Mouse (Mus musculus) hindbrain, embryonic 12.5 days (tissue): ENCODE data around the gene Spdye4b. TPM values are rescaled to one million over a fixed set of nuclear protein-coding genes. Genes with fewer than 3 reads are reported as not detected.

Source experiments
- ATAC-seq: fragments of 200-750 bp; cut with Nextera tagmentation; 2 replicates; pipeline ENCODE4 v1.8.0; 2017; ENCODE audit warnings: moderate TSS enrichment; ENCODE audit not compliant: low FRiP score
- H3K27ac ChIP-seq: fragments of 300-500 bp; sonication (generic); 2 replicates; pipeline ENCODE4 v1.5.1; 2016; ENCODE audit warnings: mild to moderate bottlenecking
- H3K27me3 ChIP-seq: fragments of 300-500 bp; sonication (generic); 2 replicates; pipeline ENCODE4 v1.6.1; 2016; ENCODE audit warnings: mild to moderate bottlenecking
- H3K36me3 ChIP-seq: fragments of 300-500 bp; sonication (generic); 2 replicates; pipeline ENCODE4 v1.6.1; 2016; ENCODE audit warnings: mild to moderate bottlenecking
- H3K4me1 ChIP-seq: fragments of 300-500 bp; sonication (generic); 2 replicates; pipeline ENCODE4 v1.6.1; 2016
- H3K4me2 ChIP-seq: fragments of 300-500 bp; sonication (generic); replicated peaks from 2 replicates; pipeline ENCODE4 v1.6.1; 2016; ENCODE audit warnings: mild to moderate bottlenecking
- H3K4me3 ChIP-seq: fragments of 300-500 bp; sonication (generic); 2 replicates; pipeline ENCODE4 v1.5.1; 2016; ENCODE audit warnings: mild to moderate bottlenecking
- H3K9ac ChIP-seq: fragments of 300-500 bp; sonication (generic); 2 replicates; pipeline ENCODE4 v1.6.1; 2016; ENCODE audit warnings: mild to moderate bottlenecking, moderate library complexity
- H3K9me3 ChIP-seq: fragments of 300-500 bp; sonication (generic); replicated peaks from 2 replicates; pipeline ENCODE4 v1.6.1; 2016; ENCODE audit warnings: mild to moderate bottlenecking
- WGBS: fragments of 180-500 bp; shearing (Covaris S2); methylation state at CpG from one replicate; pipeline ENCODE4 v1.1.7; 2016; 5-methylcytosine and 5-hydroxymethylcytosine counted together
- microRNA-seq: library from miRNA; unstranded; fragments of <30 nt; microRNA quantifications from one replicate; pipeline ENCODE4, GENCODE M21; 2017
- polyA plus RNA-seq: library from polyadenylated mRNA; unstranded; fragments of >200 nt; fragmentation: Nextera tagmentation; extraction: Ambion mirVana; gene quantifications from 2 replicates; pipeline ENCODE4 v1.2.1, GENCODE M21; 2016

Gene Spdye4b
- polyA plus RNA-seq, 1 experiment from 2014 or later = not detected

DNA sequence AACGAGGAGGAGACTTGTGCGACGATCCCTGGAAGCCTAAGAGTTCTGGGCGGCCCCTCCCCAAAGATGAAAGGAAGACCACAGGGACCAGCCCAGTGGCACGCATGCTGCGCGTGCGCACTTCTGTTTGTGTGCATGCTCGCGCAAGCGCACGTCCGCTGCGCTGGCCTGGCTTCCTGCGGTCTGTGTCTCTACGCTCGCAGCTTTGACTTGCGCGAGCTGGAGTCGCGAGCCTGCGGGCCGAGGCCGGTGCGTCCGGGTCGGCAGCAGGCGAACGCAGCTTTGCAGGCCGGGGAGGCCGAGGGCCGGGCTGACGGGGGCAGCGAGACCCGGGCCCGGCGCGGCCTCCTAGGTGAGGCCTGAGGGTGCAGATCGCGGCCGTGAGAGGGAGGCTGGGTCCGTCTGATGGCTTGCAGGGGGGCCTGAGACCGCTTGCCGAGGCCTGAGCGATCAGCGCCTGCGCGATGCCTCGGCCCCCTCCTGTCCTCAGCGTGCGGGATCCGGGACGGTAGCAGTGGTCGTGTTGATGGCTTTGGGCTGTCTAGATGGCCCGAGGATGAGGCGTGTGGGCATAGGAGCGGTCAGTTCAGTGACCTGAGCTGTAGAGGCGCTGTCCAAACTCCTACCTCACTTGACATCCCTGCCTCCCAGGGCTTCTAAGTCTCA is 54.3 kb downstream of the Spdye4b start, which contains the start of gene Zfp12:
Gene Zfp12 (plus strand): TSS at position 136 of the 666 bp plus-strand sequence.
- H3K9me3 ChIP-seq = no peaks in the 10 kb centered on the region
- under 1% methylated on average over 58 of the region's 58 CpGs for WGBS
- H3K27me3 ChIP-seq = 0 out of 2 replicates have a peak, but pooled peaks cover 3% of the 10 kb centered on the region
- ATAC-seq = peak; percentile 99
- H3K4me2 ChIP-seq = peak within 1 kb of the TSS; percentile 86
- peaks cover 24% of the 10 kb centered on the region for H3K36me3 ChIP-seq
- H3K4me3 ChIP-seq = peak within 1 kb of the TSS; percentile 89
- peak within 1 kb of the TSS; percentile 96 for H3K9ac ChIP-seq
- peaks cover 16% of the 10 kb centered on the region for H3K4me1 ChIP-seq
- peak within 1 kb of the TSS; percentile 98 for H3K27ac ChIP-seq

DNA sequence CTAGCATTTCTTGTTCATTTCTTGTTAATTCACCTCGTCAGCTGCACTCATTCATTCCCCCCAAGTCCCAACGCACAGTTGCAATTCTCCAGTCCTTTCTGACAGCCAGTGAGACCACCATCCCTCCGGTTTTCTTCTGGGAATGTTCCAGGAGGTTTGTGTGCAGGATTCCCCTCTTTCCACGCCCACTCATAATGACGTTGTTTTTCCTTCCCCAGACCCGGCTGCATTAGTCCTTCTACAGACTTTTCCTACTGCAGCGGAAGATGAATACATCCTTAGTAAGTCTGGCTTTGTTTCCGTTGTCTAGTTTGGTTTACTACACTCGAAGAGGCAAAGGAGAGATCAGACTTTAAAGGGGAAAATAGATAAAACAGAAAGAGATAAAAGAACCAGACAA is 55.2 kb downstream of the Spdye4b start:
- H3K9me3 ChIP-seq = no peaks in the 10 kb centered on the region
- peak overlapping the region; percentile 86 for H3K4me2 ChIP-seq
- H3K27me3 ChIP-seq = 0 out of 2 replicates have a peak, but pooled peaks cover 3% of the 10 kb centered on the region
- ATAC-seq = no peak
- H3K4me1 ChIP-seq = peaks cover 16% of the 10 kb centered on the region
- H3K4me3 ChIP-seq = peak overlapping the region; percentile 89
- H3K27ac ChIP-seq = no peak overlapping the region
- H3K9ac ChIP-seq = peak overlapping the region; percentile 96
- peaks cover 33% of the 10 kb centered on the region for H3K36me3 ChIP-seq
- WGBS = 54% methylated on average over 9 of the region's 9 CpGs

DNA sequence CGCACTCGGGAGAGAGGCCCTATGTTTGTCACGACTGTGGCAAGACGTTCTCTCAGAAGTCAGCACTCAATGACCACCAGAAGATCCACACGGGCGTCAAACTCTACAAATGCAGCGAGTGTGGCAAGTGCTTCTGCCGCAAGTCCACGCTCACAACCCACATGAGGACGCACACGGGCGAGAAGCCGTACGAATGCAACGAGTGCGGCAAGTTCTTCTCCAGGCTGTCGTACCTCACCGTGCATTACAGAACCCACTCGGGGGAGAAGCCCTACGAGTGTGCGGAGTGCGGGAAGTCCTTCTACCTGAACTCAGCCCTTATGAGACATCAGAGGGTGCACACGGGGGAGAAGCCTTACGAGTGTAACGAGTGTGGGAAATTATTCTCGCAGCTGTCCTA is 64.1 kb downstream of the Spdye4b start:
- Histone ChIP-seq H3K9me3 (no peaks in the 10 kb centered on the region), H3K36me3 (peaks cover 87% of the 10 kb centered on the region), H3K9ac (no peak overlapping the region), H3K4me3 (no peak overlapping the region), H3K27ac (no peak overlapping the region), H3K27me3 (no peaks in the 10 kb centered on the region), H3K4me1 (no peaks in the 10 kb centered on the region), H3K4me2 (no peak overlapping the region)
- ATAC-seq = no peak
- 97% methylated on average over 26 of the region's 26 CpGs for WGBS

DNA sequence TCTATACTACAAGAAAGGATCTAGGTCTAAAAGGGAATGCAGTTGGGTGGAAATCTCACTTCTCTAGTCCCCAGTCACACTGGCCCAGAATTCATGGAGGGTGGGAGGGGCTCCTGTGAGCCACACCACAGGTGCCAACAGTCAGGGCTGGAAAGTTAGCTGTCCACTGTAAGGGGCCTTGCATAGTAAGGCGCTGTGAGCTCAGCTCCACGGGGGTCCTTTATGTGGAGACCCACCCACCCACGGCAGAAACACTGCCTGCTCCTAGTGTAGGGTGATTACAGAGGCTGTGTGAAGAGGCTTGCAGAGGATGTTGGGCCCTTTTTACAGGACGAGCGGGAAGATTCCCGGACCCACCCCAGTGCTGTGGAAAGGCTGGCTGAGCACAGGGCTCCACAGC is 71.2 kb downstream of the Spdye4b start:
- WGBS = 54% methylated on average over 6 of the region's 6 CpGs
- peaks cover 66% of the 10 kb centered on the region for H3K36me3 ChIP-seq
- no peak overlapping the region for H3K4me3 ChIP-seq

DNA sequence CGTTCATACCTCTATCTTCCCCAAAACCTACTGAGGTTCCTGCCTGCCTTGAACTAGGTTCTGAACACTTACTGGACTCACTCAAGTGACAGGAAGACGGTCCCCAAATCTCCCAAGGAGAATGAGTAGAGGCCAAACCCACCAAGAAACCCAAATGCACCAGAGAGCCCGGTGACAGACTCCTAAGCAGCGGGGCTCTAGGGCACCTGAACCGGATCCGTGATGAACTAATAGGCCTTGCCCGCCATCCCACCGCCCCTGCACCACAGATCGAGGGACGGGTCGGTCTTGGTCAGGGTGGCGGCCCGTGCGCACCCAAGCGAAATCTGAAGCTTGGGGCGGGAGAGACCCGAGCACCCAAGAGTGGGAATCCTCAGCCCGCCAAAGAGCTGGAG is 72.0 kb downstream of the Spdye4b start:
- Histone ChIP-seq H3K36me3 (peaks cover 66% of the 10 kb centered on the region), H3K9ac (no peak overlapping the region), H3K4me1 (peaks cover 21% of the 10 kb centered on the region), H3K27me3 (peaks cover 71% of the 10 kb centered on the region), H3K9me3 (no peaks in the 10 kb centered on the region), H3K27ac (no peak overlapping the region), H3K4me2 (no peak overlapping the region; the same call in 1 of the 2 replicates), H3K4me3 (peak overlapping the region; percentile 34; the same call in 1 of the 2 replicates)
- no peak for ATAC-seq
- 18% methylated on average over 18 of the region's 18 CpGs for WGBS

More for the DNA sequence above, 71.2 kb downstream of the Spdye4b start:
- Histone ChIP-seq H3K9me3 (no peaks in the 10 kb centered on the region), H3K27me3 (peaks cover 63% of the 10 kb centered on the region), H3K4me1 (peaks cover 21% of the 10 kb centered on the region), H3K9ac (no peak overlapping the region), H3K4me2 (no peak overlapping the region), H3K27ac (no peak overlapping the region)
- no peak for ATAC-seq

DNA sequence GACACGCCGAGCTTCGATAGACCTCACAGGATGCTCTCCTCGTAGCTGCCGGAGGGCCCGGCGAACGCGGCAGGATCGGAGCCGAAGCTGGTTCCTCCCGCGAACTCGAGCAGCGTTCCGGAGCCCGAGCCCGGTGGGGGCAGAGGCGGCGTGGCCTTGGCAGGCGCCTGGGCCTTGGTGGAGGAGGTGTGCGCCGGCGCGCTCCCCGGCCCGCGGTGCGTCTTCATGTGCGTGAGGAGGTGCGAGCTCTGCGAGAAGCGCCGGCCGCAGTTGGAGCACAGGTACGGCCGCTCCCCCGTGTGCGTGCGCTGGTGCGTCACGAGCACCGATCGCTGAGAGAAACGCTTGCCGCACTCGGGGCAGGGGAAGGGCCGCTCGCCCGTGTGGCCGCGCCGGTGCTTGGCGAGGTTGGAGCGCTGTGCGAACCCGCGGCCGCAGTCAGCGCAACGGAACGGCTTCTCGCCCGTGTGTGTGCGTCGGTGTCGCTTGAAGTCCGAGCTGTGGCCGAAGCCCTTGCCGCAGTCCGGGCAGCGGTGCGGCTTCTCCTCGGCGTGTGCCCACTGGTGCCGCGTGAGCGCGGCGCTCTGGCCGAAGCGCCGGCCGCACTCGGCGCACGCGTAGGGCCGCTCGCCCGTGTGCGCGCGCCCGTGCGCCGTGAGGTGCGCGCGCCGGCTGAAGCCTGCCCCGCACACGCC is 72.5 kb downstream of the Spdye4b start:
- peaks cover 66% of the 10 kb centered on the region for H3K36me3 ChIP-seq
- 2% methylated on average over 103 of the region's 103 CpGs for WGBS
- no peaks in the 10 kb centered on the region for H3K9me3 ChIP-seq
- H3K4me2 ChIP-seq = peak overlapping the region; percentile 62
- no peak overlapping the region for H3K27ac ChIP-seq
- ATAC-seq = no peak
- H3K27me3 ChIP-seq = peaks cover 76% of the 10 kb centered on the region
- H3K4me1 ChIP-seq = peaks cover 21% of the 10 kb centered on the region
- peak overlapping the region; percentile 35; the same call in 1 of the 2 replicates for H3K9ac ChIP-seq
- peak overlapping the region; percentile 34 for H3K4me3 ChIP-seq

DNA sequence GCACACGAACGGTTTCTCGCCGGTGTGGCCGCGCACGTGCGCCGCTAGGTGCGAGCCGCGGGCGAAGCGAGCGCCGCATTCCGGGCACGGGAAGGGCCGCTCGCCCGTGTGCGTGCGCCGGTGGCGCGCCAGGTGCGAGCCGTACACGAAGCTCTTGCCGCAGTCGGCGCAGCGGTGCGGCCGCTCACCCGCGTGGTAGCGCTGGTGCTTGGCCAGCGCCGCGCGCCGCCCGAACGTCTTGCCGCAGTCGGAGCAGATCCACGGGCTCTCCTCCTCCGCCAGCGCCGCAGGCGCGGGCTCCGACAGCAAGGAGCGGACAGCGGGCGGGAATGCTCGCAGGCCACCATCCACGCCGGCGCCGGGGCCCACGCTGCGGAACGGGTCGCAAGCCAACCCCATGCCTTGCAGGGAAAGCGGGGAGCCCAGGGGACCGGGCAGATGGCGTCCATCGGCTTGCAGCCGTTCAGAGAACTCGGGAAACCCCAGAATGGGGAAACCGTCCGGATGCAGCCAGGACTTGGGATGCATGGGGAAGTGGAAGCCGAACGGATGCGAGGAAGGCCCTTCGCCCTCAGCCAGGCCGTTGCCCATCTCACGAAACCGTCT is 73.2 kb downstream of the Spdye4b start:
- peaks cover 83% of the 10 kb centered on the region for H3K27me3 ChIP-seq
- H3K4me2 ChIP-seq = peak overlapping the region; percentile 62
- H3K36me3 ChIP-seq = peaks cover 72% of the 10 kb centered on the region
- H3K9me3 ChIP-seq = no peaks in the 10 kb centered on the region
- peak; percentile 21; the same call in 1 of the 2 replicates for ATAC-seq
- 6% methylated on average over 80 of the region's 81 CpGs for WGBS
- H3K9ac ChIP-seq = peak overlapping the region; percentile 35
- H3K4me1 ChIP-seq = peaks cover 21% of the 10 kb centered on the region
- H3K27ac ChIP-seq = no peak overlapping the region
- H3K4me3 ChIP-seq = peak overlapping the region; percentile 34

Small RNA genes lying within 50 kb of the gene (microRNA-seq; reads per million reads assigned to microRNA genes)
- gene Gm44405 = not detected

Other genes with a start within 250 kb of the Spdye4b start
- 699 and 764 TPM in 2 replicates for gene Fscn1, start 220.7 kb upstream of the Spdye4b start, polyA plus RNA-seq
- 49.4 and 51.1 TPM in 2 replicates for gene Rnf216, start 68.0 kb upstream of the Spdye4b start, polyA plus RNA-seq
- gene Olfr718-ps1, start 33.4 kb upstream of the Spdye4b start, polyA plus RNA-seq = 0.08 TPM in 1 of 2 replicates, not detected in the other
- gene Rbak, start 242 bp upstream of the Spdye4b start, polyA plus RNA-seq = 15.4 and 17.8 TPM in 2 replicates
- not detected in 2 replicates for gene Spdye4a, start 45.9 kb downstream of the Spdye4b start, polyA plus RNA-seq
- gene Zfp12, start 54.1 kb downstream of the Spdye4b start, polyA plus RNA-seq = 25.7 and 28.3 TPM in 2 replicates
- gene Zfp316, start 89.0 kb downstream of the Spdye4b start, polyA plus RNA-seq = 16.9 and 18.6 TPM in 2 replicates
- gene Zfp853, start 112.6 kb downstream of the Spdye4b start, polyA plus RNA-seq = not detected in 2 replicates
- 48.0 and 55.2 TPM in 2 replicates for gene E130309D02Rik, start 134.3 kb downstream of the Spdye4b start, polyA plus RNA-seq
- 75.3 and 79.6 TPM in 2 replicates for gene Zdhhc4, start 148.2 kb downstream of the Spdye4b start, polyA plus RNA-seq
- 0.08 and 0.95 TPM in 2 replicates for gene Grid2ip, start 176.3 kb downstream of the Spdye4b start, polyA plus RNA-seq
- gene Kdelr2, start 222.8 kb downstream of the Spdye4b start, polyA plus RNA-seq = 210 and 236 TPM in 2 replicates